Mouse (Mus musculus) liver, embryonic 16.5 days (tissue): ENCODE measurements around the gene Prr23a1. TPM values are rescaled to one million over a fixed set of nuclear protein-coding genes. Genes with fewer than 3 reads are reported as not detected.
"Not testable (repeated sequence)": the region's sequence is repeated elsewhere in the genome, so short reads cannot be mapped to it uniquely, and the experiment has no call there.

Experiments used
- ATAC-seq: fragments of 200-750 bp; cut with Nextera tagmentation; 2 replicates; pipeline ENCODE4 v1.8.0; 2017; ENCODE audit warnings: low read depth, mild to moderate bottlenecking, moderate number of reproducible peaks, moderate library complexity
- H3K27ac ChIP-seq: fragments of 300-500 bp; sonication (generic); 2 replicates; pipeline ENCODE4 v1.5.1; 2014; ENCODE audit warnings: mild to moderate bottlenecking, low read length
- H3K27me3 ChIP-seq: fragments of 300-500 bp; sonication (generic); 2 replicates; pipeline ENCODE4 v1.6.1; 2014; ENCODE audit warnings: low read depth, low read length, mixed read lengths; ENCODE audit not compliant: control insufficient read depth, insufficient read depth
- H3K36me3 ChIP-seq: fragments of 300-500 bp; sonication (generic); 2 replicates; pipeline ENCODE4 v1.6.1; 2014; ENCODE audit warnings: mild to moderate bottlenecking; ENCODE audit not compliant: control insufficient read depth, insufficient read depth
- H3K4me1 ChIP-seq: fragments of 300-500 bp; sonication (generic); 2 replicates; pipeline ENCODE4 v1.6.1; 2014; ENCODE audit warnings: low read depth, low read length, mixed read lengths; ENCODE audit not compliant: control insufficient read depth
- H3K4me2 ChIP-seq: fragments of 300-500 bp; sonication (generic); 2 replicates; pipeline ENCODE4 v1.6.1; 2014; ENCODE audit warnings: low read depth, low read length, mixed read lengths
- H3K4me3 ChIP-seq: fragments of 300-500 bp; sonication (generic); 2 replicates; pipeline ENCODE4 v1.5.1; 2014; ENCODE audit warnings: low read depth, mild to moderate bottlenecking, low read length
- H3K9ac ChIP-seq: fragments of 300-500 bp; sonication (generic); 2 replicates; pipeline ENCODE4 v1.6.1; 2014; ENCODE audit warnings: low read depth, low read length
- H3K9me3 ChIP-seq: fragments of 300-500 bp; sonication (generic); replicated peaks from 2 replicates; pipeline ENCODE4 v1.6.1; 2016; ENCODE audit warnings: low read length; ENCODE audit not compliant: control insufficient read depth
- WGBS: fragments of 180-500 bp; shearing (Covaris S2); extraction: QIAGEN DNeasy Blood & Tissue Kit; methylation state at CpG from one replicate; pipeline ENCODE4 v1.1.7; 2014; ENCODE audit not compliant: insufficient replicate concordance; 5-methylcytosine and 5-hydroxymethylcytosine counted together
- polyA plus RNA-seq: library from polyadenylated mRNA; unstranded; fragments of >200 nt; fragmentation: Nextera tagmentation; extraction: Ambion mirVana; gene quantifications from 2 replicates; pipeline ENCODE4 v1.2.1, GENCODE M21; 2015

The Prr23a1 gene
- not detected in 2 replicates for polyA plus RNA-seq

GRCm38 (mm10) chr9:98842117-98842516 lies at the start of gene Prr23a1:
Gene Prr23a1 (plus strand): TSS chr9:98842503.
- no peaks in the 10 kb centered on the region for H3K4me1 ChIP-seq
- no peak for ATAC-seq
- no peak within 1 kb of the TSS for H3K4me3 ChIP-seq
- no peak within 1 kb of the TSS for H3K27ac ChIP-seq
- 48% methylated on average over 22 of the region's 22 CpGs for WGBS
- no peaks in the 10 kb centered on the region for H3K36me3 ChIP-seq
- no peaks in the 10 kb centered on the region for H3K27me3 ChIP-seq
- H3K9me3 ChIP-seq: no peaks in the 10 kb centered on the region
- H3K4me2 ChIP-seq: no peak within 1 kb of the TSS
- H3K9ac ChIP-seq: no peak within 1 kb of the TSS

DNA sequence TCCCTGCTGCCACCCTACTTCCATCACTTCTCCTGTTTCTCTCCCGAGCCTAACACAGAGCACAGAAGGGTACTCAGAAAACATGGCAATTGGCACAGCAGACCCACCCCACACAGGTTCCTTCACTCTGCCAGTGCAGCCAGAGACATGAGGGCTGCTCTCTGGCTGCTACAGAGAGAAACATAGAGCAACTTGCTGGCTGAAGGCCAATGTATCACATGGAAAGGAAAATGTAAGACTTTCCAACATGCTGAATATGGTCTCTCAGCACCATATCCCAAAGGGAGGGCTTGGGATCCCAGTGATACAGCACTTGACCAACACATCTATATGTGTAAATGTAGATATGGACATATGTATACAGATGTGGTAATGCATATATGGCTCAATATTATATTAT lies 43.3 kb upstream of the Prr23a1 start:
- 50% methylated on average over 1 of the region's 1 CpGs for WGBS
- Histone ChIP-seq H3K4me3 (no peak overlapping the region), H3K27ac (no peak overlapping the region), H3K4me1 (no peaks in the 10 kb centered on the region), H3K36me3 (no peaks in the 10 kb centered on the region), H3K4me2 (no peak overlapping the region), H3K9ac (no peak overlapping the region), H3K9me3 (no peaks in the 10 kb centered on the region), H3K27me3 (no peaks in the 10 kb centered on the region)
- ATAC-seq: no peak

DNA sequence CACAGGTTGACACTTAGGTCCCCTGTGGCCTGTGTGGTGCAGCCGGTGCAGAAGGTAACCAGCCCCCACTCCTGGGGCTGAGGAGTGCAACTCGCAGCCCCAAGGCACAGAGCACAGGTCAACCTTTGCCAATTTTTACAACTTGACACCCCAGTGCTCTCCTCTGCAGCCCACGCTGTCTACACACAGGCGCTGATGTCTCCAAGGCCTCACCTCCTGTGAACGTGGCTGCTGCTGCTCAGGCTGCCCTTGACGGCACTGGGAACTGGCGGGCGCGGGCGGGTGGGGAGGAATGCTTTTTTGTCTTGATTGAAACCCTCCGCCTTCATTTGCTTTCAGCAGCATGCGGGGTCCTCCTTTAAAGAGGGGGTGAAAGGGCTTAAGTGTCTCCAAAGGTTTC lies 38.3 kb upstream of the Prr23a1 start:
- ATAC-seq: no peak
- Histone ChIP-seq H3K9ac (no peak overlapping the region), H3K9me3 (no peaks in the 10 kb centered on the region), H3K4me1 (no peaks in the 10 kb centered on the region), H3K4me2 (no peak overlapping the region), H3K27me3 (no peaks in the 10 kb centered on the region), H3K27ac (no peak overlapping the region), H3K4me3 (no peak overlapping the region), H3K36me3 (no peaks in the 10 kb centered on the region)
- 61% methylated on average over 12 of the region's 12 CpGs for WGBS

DNA sequence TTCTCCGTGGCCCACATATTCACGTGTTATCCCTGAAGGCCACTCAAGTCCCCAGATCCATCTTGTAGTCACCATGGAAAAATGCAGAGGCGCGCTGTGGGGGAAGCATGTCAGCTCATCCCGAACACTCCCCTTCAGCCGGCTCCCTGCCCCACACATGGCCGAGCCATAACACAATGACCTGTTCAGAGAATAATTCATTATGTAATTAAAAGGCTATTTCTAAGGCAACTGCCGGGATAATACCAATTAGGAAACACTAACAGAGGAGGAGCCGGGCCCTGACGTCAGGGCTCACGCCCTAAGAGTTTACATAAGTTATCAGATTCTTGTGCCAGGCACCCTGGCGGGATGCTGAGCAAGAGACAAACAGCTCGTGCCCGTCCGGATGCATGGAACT lies 36.8 kb upstream of the Prr23a1 start:
- no peak overlapping the region for H3K4me3 ChIP-seq
- no peaks in the 10 kb centered on the region for H3K9me3 ChIP-seq
- H3K4me2 ChIP-seq: no peak overlapping the region
- H3K36me3 ChIP-seq: no peaks in the 10 kb centered on the region
- no peak for ATAC-seq
- H3K9ac ChIP-seq: no peak overlapping the region
- H3K4me1 ChIP-seq: no peaks in the 10 kb centered on the region
- WGBS: 65% methylated on average over 15 of the region's 15 CpGs
- no peak overlapping the region for H3K27ac ChIP-seq
- H3K27me3 ChIP-seq: no peaks in the 10 kb centered on the region

GRCm38 (mm10) chr9:98805934-98806333 lies 36.4 kb upstream of the Prr23a1 start:
- Histone ChIP-seq H3K4me2 (no peak overlapping the region), H3K36me3 (no peaks in the 10 kb centered on the region), H3K27me3 (no peaks in the 10 kb centered on the region), H3K27ac (no peak overlapping the region), H3K4me1 (no peaks in the 10 kb centered on the region), H3K4me3 (no peak overlapping the region), H3K9ac (no peak overlapping the region), H3K9me3 (no peaks in the 10 kb centered on the region)
- WGBS: 48% methylated on average over 3 of the region's 3 CpGs
- ATAC-seq: no peak

- H3K9me3 ChIP-seq: no peaks in the 10 kb centered on the region
- no peaks in the 10 kb centered on the region for H3K36me3 ChIP-seq
- no peak for ATAC-seq
- H3K9ac ChIP-seq: no peak overlapping the region
- H3K4me3 ChIP-seq: no peak overlapping the region
- H3K27ac ChIP-seq: no peak overlapping the region
- WGBS: 56% methylated on average over 8 of the region's 8 CpGs
- H3K4me2 ChIP-seq: no peak overlapping the region
- H3K4me1 ChIP-seq: no peaks in the 10 kb centered on the region
- H3K27me3 ChIP-seq: no peaks in the 10 kb centered on the region
Measured at GRCm38 (mm10) chr9:98807631-98808030, 34.7 kb upstream of the Prr23a1 start.

GRCm38 (mm10) chr9:98809526-98809925 lies 32.8 kb upstream of the Prr23a1 start:
- H3K4me3 ChIP-seq, H3K4me1 ChIP-seq, H3K9ac ChIP-seq, H3K27me3 ChIP-seq, ATAC-seq, H3K4me2 ChIP-seq, H3K36me3 ChIP-seq, H3K27ac ChIP-seq, H3K9me3 ChIP-seq: not testable (repeated sequence)
- 58% methylated on average over 2 of the region's 2 CpGs for WGBS

DNA sequence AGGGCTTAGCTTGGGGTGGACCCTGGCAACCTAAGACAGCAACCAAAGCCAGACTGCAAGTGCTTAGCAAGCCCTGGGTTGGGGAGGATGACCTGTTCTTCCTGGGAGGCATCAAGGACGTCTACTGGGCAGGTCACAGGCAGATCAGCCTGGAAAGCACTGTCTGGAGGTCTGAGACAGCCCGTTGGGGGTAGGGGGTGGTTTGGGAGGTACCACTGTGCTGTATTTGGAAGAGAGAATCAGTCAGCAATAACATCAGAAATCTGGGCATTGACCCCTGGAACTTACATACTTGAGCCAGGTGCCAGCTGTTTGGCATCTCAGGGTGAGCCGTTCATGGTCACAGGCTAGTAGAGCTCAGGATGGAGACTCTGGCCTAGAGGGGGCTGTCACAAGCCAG lies 26.2 kb upstream of the Prr23a1 start:
- Histone ChIP-seq H3K4me3 (no peak overlapping the region), H3K4me2 (no peak overlapping the region), H3K36me3 (no peaks in the 10 kb centered on the region), H3K9ac (no peak overlapping the region), H3K9me3 (no peaks in the 10 kb centered on the region), H3K4me1 (no peaks in the 10 kb centered on the region), H3K27ac (no peak overlapping the region), H3K27me3 (no peaks in the 10 kb centered on the region)
- no peak for ATAC-seq
- WGBS: 47% methylated on average over 3 of the region's 3 CpGs

DNA sequence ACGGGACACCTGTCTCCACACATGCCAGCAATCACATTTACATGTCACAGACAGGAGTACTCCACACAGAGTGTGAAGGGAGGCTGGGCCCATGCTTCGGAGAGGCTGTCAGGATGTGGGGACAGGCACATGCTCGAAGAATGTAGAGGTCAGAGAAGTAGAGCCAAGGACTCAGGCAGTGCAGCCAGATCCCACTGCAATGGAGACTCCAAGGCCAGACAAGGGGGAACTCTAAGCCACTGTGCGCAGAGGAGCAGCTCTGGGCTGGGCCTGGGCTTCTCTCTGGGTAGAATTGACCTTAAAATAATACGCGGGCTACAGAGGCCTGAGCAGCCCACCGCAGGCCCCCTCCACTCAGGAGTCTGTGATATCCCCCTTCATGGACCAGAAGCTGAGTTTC lies 24.7 kb upstream of the Prr23a1 start:
- Histone ChIP-seq H3K9me3 (no peaks in the 10 kb centered on the region), H3K4me1 (no peaks in the 10 kb centered on the region), H3K4me3 (no peak overlapping the region), H3K9ac (no peak overlapping the region), H3K36me3 (no peaks in the 10 kb centered on the region), H3K27me3 (no peaks in the 10 kb centered on the region), H3K4me2 (no peak overlapping the region), H3K27ac (no peak overlapping the region)
- WGBS: 69% methylated on average over 7 of the region's 7 CpGs
- no peak for ATAC-seq

DNA sequence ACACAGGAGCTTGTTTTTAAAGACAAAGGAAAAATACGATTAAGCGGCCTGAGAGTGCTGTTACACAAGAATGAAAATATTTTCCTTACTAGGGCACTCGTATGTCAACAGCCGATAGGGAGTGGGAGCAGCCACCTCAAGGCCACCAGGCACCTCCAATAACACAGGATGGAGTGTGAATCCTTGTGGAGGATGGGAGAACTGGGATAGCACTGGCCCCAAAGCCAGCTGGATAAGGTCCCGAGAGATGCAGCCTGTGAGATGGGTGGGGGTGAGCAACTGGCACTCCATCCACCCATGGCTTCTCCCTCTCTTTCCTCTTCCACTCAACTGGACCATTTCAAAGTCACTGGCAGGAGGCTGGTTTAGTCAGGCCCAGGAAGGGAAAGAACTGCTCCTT lies 23.3 kb upstream of the Prr23a1 start:
- 55% methylated on average over 5 of the region's 5 CpGs for WGBS
- H3K27ac ChIP-seq: no peak overlapping the region
- ATAC-seq: no peak
- no peaks in the 10 kb centered on the region for H3K9me3 ChIP-seq
- no peak overlapping the region for H3K9ac ChIP-seq
- no peak overlapping the region for H3K4me2 ChIP-seq
- H3K36me3 ChIP-seq: no peaks in the 10 kb centered on the region
- H3K27me3 ChIP-seq: no peaks in the 10 kb centered on the region
- no peaks in the 10 kb centered on the region for H3K4me1 ChIP-seq
- no peak overlapping the region for H3K4me3 ChIP-seq
